Mouse (Mus musculus) kidney, postnatal 10 days (tissue): Measurements from ENCODE around the gene Tmem28.

ENCODE experiments used
- DNase-seq: peaks from one replicate; pipeline ENCODE4 v3.0.0; 2021; ENCODE audit warnings: mixed read lengths

Tmem28 gene

DNA sequence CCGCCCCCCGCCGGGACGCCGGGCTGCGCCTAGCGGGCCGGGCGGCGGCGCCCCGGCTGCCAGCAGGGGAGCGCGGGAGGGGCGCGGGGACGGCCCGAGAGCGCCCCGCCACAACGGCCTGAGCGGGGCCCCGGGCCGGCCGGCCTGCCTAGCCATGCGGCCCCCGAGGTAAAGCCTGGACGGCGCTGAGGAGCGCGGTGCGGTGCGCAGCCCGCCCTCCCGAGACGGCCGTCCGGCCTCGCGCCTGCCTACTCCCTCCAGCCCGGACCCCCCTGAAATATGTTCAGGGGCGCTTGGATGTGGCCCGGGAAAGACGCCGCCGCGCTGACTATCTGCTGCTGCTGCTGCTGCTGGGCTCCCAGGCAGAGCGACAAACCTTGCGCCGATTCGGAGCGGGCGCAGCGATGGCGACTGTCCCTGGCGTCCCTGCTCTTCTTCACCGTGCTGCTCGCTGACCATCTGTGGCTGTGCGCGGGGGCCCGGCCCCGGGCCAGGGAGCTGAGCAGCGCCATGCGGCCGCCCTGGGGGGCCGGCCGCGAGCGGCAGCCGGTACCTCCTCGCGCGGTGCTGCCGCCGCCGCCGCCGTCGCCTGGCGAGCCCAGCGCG lies at the start of gene Tmem28:
Gene Tmem28 (plus strand): TSS at position 232 of the 606 bp plus-strand sequence.
- no peak for DNase-seq

DNA sequence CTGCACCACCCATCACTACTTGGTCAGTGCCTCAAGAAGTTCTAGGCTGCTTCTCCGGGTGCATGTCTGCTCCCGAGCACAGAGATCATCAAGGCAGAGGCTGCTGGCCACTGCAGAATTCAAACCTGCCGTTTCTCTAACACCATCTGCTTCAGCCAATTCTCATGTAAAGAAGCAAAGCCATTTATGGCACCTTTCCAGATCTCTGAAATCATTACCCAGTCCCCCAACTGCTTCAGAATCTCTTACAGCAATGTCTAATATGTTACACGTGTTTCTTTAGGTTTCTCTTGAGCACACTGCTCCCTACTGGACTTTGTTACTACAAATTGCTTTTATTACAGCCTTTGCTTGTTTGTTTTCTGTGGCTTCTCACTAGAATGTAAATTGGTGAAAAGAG lies 40.5 kb upstream of the Tmem28 start:
- no peak for DNase-seq

DNA sequence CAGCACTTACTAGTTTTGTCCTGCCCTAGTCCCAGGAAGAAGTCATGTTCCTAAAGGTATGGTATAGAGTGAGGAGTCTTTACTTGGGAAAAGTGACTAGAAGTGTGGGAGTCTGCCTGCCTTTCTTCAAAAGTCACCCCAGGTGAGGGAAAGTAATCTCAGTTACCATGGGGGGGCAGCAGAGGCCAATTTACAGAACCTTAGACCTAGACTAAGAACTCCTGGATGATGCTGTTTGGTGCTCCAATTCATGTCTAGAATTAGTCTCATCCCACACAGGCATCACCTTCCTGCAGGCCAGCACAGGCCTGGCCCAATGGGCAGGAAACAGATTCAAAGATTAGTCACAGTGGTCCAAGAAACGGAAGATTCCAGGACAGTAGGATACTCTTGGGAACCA lies 12.4 kb upstream of the Tmem28 start:
- DNase-seq, result peak; percentile 39

GRCm38 (mm10) chrX:99819395-99819935 lies 1.4 kb upstream of the Tmem28 start:
- peak; percentile 82 for DNase-seq

GRCm38 (mm10) chrX:99819936-99820789 lies 658 bp upstream of the Tmem28 start:
- DNase-seq, result peak; percentile 9

GRCm38 (mm10) chrX:99842090-99842489 lies 21.3 kb downstream of the Tmem28 start:
- no peak for DNase-seq

GRCm38 (mm10) chrX:99853261-99853741 lies 32.5 kb downstream of the Tmem28 start:
- peak; percentile 83 for DNase-seq

DNA sequence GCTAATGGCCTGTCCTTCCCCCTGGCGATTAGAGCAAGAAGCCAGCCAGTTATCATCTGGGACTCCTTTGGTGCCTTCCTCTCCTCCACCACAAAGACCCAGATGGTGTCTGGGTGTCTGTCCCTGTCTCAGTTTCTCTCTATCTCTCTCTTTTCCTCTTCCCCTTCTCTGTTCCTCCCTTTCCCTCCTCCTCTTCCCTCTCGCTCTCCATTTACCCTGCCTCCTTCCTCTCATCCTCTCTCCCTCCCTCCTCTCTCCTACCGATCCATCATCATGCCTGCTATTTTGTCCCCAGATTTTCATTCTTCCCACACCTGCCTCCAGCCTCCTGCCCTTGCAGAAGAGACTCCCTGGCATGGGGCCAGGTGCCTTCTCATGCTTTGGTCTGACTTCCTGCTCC lies 33.0 kb downstream of the Tmem28 start:
- DNase-seq, result peak; percentile 37

DNA sequence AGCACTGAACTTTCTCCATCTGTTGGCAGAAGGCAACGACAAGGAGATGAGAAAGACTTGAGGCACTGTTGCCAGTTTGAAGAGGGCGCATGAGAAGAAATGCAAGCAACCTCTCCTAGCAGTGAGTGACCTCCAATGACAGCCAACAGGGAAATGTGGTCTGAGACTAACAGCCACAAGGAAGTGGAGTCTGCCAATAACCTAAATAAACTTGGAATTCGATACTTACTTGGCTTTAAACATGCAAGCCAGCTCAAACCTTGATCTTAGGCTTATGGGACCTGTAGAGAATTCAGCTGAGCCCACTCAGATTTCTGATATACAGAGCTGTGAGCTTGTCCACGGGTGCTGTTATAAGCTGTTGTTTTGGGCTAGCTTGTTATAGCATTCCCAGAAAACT lies 51.4 kb downstream of the Tmem28 start:
- DNase-seq, result no peak

DNA sequence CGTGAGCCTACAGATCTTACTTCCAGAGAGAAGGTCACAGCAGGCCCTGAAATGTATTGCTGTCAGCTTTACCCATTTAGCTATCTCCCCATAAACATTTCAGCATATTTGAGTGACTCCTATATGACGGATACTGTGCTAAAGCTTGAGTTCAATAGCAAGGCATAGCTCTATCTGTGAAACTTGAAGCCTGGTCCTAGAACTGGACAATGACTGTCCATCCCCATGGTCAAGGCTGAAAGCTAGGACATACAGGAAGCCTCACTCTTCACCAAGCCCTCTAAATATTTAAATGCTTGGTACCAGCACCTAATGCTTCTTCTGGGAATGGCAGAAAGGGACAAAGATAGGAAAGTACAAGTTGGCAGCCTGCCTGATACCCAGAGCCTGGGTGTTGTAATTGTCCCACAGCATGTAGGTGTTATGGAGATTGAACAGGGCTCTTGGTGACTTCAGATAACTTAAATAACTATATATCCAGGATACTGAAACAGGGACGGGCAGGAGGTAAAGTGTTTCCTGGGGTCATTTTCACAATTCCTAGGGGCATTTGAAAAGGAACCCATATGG lies 51.9 kb downstream of the Tmem28 start:
- DNase-seq, result no peak

GRCm38 (mm10) chrX:99873259-99873919 lies 52.6 kb downstream of the Tmem28 start:
- no peak for DNase-seq

GRCm38 (mm10) chrX:99873920-99874296 lies 53.1 kb downstream of the Tmem28 start:
- no peak for DNase-seq

- DNase-seq, result no peak
These were observed 56.0 kb downstream of the Tmem28 start for GRCm38 (mm10) chrX:99876781-99877180.

- no peak for DNase-seq
These were observed 62.6 kb downstream of the Tmem28 start for GRCm38 (mm10) chrX:99883396-99883795.
